Mouse (Mus musculus) thymus, postnatal 36 days (tissue): Measurements from ENCODE around the gene Zbtb16.

ENCODE experiments used
- DNase-seq, 2 experiments: peaks; one replicate each; pipeline ENCODE4 v3.0.0; 2022; ENCODE audit warnings: mixed read lengths in 2 of 2

Gene Zbtb16

GRCm38 (mm10) chr9:48835631-48836565, at the start of gene Zbtb16:
TSS of gene Zbtb16 (minus strand) at chr9:48836222.
- peak; percentile 17 to 30 for DNase-seq

- DNase-seq = no peak
Measured at GRCm38 (mm10) chr9:48872896-48873295, 36.9 kb upstream of the Zbtb16 start.

- DNase-seq = no peak
Measured at GRCm38 (mm10) chr9:48866523-48867121, 30.6 kb upstream of the Zbtb16 start.

- no peak for DNase-seq
Measured at GRCm38 (mm10) chr9:48865235-48865634, 29.2 kb upstream of the Zbtb16 start.

- DNase-seq = no peak
Measured at GRCm38 (mm10) chr9:48861481-48861880, 25.5 kb upstream of the Zbtb16 start.

GRCm38 (mm10) chr9:48860526-48860845, 24.5 kb upstream of the Zbtb16 start:
- peak; percentile 49 for DNase-seq

GRCm38 (mm10) chr9:48859828-48860525, 24.0 kb upstream of the Zbtb16 start:
- DNase-seq = no peak

DNA sequence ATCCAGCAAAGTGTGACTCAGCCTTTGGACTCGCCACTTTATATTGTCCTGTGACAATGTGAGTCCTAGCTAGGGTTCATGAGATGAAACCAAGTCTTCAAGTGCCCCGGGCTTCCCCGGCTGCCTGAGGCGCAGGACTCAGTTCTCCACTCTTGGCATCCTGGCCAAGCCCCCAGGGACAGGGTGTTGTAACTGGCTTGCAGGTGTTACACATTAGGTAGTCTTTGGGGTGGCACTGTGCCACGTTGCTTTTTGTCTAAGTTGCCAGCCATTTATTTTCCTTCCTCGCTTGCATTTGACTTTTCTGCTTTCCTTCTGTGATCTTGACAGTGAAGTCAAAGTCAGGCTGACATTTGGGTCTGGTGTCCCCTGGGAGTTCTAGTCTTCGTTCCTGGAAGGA, 21.9 kb upstream of the Zbtb16 start:
- no peak for DNase-seq

GRCm38 (mm10) chr9:48856240-48856639, 20.2 kb upstream of the Zbtb16 start:
- no peak for DNase-seq

GRCm38 (mm10) chr9:48849531-48849930, 13.5 kb upstream of the Zbtb16 start:
- no peak for DNase-seq

DNA sequence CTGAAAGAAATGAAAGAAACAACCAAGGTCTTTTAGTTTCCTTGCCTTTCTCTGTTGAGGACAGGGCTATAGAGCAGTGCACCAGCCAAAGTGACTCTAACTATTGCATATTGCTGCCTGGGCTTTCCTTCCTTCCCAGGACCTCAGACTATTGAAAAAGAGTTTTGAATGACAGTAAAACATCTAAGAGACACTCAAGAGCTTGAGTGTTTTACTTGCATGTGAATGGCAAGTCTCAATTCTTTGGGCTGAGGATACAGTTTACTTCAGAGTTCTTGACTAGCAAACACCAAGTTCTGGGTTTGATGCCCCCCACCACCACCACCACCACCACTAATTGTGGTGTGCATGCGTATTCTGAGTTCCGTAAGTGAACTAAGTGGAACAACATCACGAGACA, 3.5 kb upstream of the Zbtb16 start:
- DNase-seq = no peak

DNA sequence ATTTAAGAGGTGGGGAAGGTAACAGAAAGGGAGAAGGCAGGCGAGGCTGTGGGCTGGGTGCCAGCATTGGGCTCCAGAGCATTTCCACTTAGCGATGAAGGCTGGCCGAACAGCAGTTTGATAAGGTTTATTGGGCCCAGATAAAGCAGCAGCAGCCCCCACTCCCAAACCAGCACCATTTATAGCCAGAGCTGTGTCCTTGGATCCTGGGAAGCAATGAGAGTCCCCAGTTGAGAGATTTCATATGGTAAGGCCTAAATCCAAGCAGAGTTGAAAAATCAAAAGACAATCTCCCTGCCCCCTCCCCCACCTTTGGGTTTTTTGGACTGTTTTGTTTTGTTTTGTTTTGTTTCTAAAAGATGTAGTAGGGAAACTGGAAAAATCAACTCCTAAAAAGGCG, 2.3 kb upstream of the Zbtb16 start:
- DNase-seq = no peak

DNA sequence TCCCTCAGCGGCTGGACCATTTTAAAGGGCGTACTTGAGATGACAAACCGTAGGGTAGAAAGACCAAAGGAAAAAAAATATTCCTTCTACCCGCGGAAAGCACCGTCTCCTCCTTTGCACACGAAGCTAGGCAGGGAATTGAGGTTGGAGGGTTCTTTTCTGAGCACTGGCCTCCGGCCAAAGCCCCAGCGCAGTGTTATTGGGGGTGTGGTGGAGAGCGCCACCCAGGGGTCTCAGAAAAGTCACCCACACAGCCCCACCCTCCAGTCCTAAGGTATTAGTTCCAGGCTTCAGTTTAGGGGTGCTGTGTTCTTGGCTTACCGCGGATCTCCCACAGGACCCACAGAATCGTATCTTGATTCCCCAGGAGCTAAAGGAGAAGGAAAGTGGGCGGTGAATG, 1.2 kb upstream of the Zbtb16 start:
- no peak for DNase-seq

- no peak for DNase-seq
Measured at GRCm38 (mm10) chr9:48836566-48836930, 526 bp upstream of the Zbtb16 start.

GRCm38 (mm10) chr9:48834541-48835411, 1.2 kb downstream of the Zbtb16 start:
- DNase-seq = peak in 1 of 2 experiments; percentile 8

- DNase-seq = no peak
Measured at GRCm38 (mm10) chr9:48834006-48834405, 2.0 kb downstream of the Zbtb16 start.

GRCm38 (mm10) chr9:48833493-48833892, 2.5 kb downstream of the Zbtb16 start:
- no peak for DNase-seq

- DNase-seq = no peak
Measured at GRCm38 (mm10) chr9:48832473-48833100, 3.4 kb downstream of the Zbtb16 start.

DNA sequence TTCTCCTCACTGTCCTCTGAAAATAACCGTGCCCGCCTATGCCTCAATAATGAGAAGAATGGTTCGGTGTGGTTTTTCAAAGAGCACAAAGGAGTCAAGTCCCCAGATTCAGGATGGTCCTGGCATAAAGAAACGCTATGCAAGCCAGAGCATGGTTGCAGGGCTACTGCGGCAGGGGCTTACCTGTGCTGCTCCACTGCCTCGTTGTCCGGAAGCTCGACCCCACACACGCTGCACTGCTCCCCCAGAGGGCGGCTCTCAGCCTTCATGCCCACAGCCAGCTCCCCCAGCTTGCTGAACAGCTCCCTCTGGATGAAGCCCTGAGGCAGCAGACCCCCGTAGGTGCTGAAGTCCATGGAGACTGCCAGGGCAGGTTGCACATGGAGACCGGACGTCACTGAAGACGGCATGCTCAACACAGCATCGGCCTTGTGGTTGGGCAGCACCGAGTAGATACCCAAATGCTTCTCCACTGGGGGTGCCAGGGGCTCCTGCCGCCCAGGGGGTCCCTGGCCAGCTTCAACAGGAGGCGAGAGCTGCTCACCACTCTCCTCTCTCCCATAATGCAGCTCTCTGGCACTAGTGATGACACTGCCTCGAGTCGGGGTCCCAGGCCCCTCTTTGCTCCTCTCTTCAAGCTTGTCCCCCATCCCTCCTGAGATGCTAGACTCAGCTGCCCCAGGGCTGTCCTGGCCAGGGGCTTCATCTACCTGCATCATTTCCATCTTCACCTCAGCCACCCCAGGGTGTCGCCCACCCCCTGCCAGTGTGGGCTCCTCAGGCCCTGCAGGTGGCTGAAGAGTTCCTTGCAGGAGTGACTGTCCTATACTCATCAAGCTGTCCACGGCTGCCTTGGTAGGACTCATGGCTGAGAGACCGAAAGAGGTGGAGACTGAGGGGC, 4.2 kb downstream of the Zbtb16 start:
- DNase-seq = no peak

DNA sequence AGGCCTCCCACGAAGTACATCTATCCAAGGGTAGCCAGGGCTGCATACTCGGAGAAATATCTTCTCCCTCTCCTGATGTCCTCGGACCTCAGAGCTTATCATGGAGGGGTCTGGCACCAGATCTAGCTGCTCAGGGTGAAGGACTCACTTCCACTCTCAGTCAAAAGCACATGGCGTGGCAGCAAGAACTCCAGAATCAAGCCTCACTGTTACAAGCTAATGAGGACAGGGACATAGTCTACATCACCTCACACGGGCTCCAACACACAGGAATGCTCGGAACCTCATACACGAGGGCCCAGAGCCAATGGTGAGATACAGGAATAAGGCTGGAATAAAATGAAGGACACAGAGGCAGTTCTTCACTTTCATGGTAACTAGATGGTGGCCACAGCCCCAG, 7.2 kb downstream of the Zbtb16 start:
- no peak for DNase-seq

DNA sequence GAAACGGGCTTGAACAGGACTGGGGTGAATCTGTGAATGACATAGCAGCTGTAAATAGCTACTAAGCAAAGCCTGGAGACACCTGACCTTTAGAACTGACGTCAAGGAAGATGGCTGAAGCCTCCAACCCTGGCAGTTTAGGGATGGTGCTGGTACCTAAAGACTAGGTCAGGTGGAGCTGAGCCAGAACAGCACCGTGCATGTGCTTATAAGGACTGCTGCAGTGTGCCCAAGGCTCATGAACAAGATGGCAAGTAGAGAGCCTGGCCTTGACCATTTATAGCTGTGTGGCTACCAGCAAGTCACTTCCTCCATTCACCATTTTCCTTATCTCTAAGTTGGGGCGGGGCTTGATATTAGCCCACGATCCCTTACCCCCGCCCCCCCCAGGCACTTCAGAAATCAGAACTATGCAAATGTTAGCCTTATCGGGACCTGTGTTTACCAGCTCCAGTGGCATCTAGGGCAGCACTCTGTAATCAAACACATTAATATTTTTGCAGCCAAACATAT, 9.6 kb downstream of the Zbtb16 start:
- no peak for DNase-seq
